Mouse (Mus musculus) heart, adult 2 months (tissue): ENCODE results near the gene Unc5b. TPM values are rescaled to one million over a fixed set of nuclear protein-coding genes. Genes with fewer than 3 reads are reported as not detected.

Experiments
- DNase-seq, 2 experiments: peaks; one replicate each; pipeline ENCODE4 v3.0.0; 2021
- H3K27ac ChIP-seq: fragments of 200-600 bp; 2 replicates; pipeline ENCODE4 v1.8.1; 2022
- H3K27me3 ChIP-seq: fragments of 200-500 bp; 2 replicates; pipeline ENCODE4 v1.6.1; 2012; ENCODE audit warnings: mild to moderate bottlenecking, low read length, inconsistent platforms, mixed read lengths; ENCODE audit not compliant: control insufficient read depth, insufficient read depth
- H3K36me3 ChIP-seq: fragments of 200-500 bp; 2 replicates; pipeline ENCODE4 v1.6.1; 2012; ENCODE audit warnings: low read length, inconsistent platforms; ENCODE audit not compliant: control insufficient read depth, insufficient read depth
- H3K4me1 ChIP-seq: fragments of 200-500 bp; 2 replicates; pipeline ENCODE4 v1.6.1; 2011; ENCODE audit warnings: low read length; ENCODE audit not compliant: control insufficient read depth, insufficient read depth
- H3K4me3 ChIP-seq: fragments of 200-600 bp; 2 replicates; pipeline ENCODE4 v1.8.1; 2022
- H3K79me2 ChIP-seq: fragments of 200-500 bp; replicated peaks from 2 replicates; pipeline ENCODE4 v1.6.1; 2012; ENCODE audit warnings: mild to moderate bottlenecking, inconsistent platforms, low read length, moderate library complexity, mixed read lengths; ENCODE audit not compliant: control insufficient read depth, insufficient read depth
- H3K9ac ChIP-seq: fragments of 200-500 bp; 2 replicates; pipeline ENCODE4 v1.6.1; 2012; ENCODE audit warnings: low read depth, mild to moderate bottlenecking, control low read depth, inconsistent platforms, low read length, mixed read lengths
- CTCF ChIP-seq: fragments of 200-600 bp; IDR thresholded peaks from 2 replicates; pipeline ENCODE4 v1.8.1; 2022; ENCODE audit warnings: antibody characterized with exemption, mild to moderate bottlenecking, moderate library complexity
- EP300 ChIP-seq: fragments of 200-500 bp; IDR thresholded peaks from 2 replicates; pipeline ENCODE4 v1.6.1; 2011; ENCODE audit warnings: low read depth, low read length, control low read depth; ENCODE audit not compliant: insufficient read depth
- POLR2A ChIP-seq: fragments of 200-500 bp; IDR thresholded peaks from 2 replicates; pipeline ENCODE4 v1.6.1; 2011; ENCODE audit warnings: mild to moderate bottlenecking, low read depth, low read length, control low read depth; ENCODE audit not compliant: insufficient read depth
- WGBS: fragments of 180-500 bp; shearing (Covaris S2); methylation state at CpG from one replicate; pipeline ENCODE4 v1.1.7; 2018; 5-methylcytosine and 5-hydroxymethylcytosine counted together
- intact Hi-C: fragments of 180-260 bp; cut with DNase I; formaldehyde crosslinking; loops from one replicate; pipeline ENCODE4 v1.15.1; 2025
- polyA plus RNA-seq: library from polyadenylated mRNA; depleted of rRNA; stranded (reverse); fragments of >200 nt; gene quantifications from 2 replicates; pipeline ENCODE4 v1.2.3, GENCODE M21; 2012
- total RNA-seq, 2 experiments: library from RNA; stranded (reverse); gene quantifications; 2 replicates each; pipeline ENCODE4 v1.2.3; 2021

Gene Unc5b
- total and polyA plus RNA-seq, 3 experiments, result 11.0 to 12.6 (median 12.2) TPM

- Histone ChIP-seq H3K4me3 (no peak overlapping the region), H3K79me2 (no peaks in the 10 kb centered on the region), H3K27me3 (no peaks in the 10 kb centered on the region), H3K27ac (no peak overlapping the region), H3K36me3 (no peaks in the 10 kb centered on the region), H3K9ac (no peak overlapping the region), H3K4me1 (no peaks in the 10 kb centered on the region)
- TF ChIP-seq CTCF, result peak; percentile 100
- TF ChIP-seq POLR2A, result no peak
- TF ChIP-seq EP300, result peak; percentile 77; the same call in 1 of the 2 replicates
- DNase-seq, result peak; percentile 76 to 87
- WGBS, result 11% methylated on average over 9 of the region's 9 CpGs
- intact Hi-C loops, result loop anchor here (1.0 to 5.0 kb wide), 3 partner anchors 56 to 289 kb away; no protein-coding TSS in a partner anchor
Observed at GRCm38 (mm10) chr10:60779628-60780027, 51.8 kb downstream of the Unc5b start.

- H3K36me3 ChIP-seq, result no peaks in the 10 kb centered on the region
- WGBS, result 60% methylated on average over 12 of the region's 12 CpGs
- peak in 1 of 2 experiments; percentile 49 for DNase-seq
Observed at GRCm38 (mm10) chr10:60778542-60778941, 52.8 kb downstream of the Unc5b start.

GRCm38 (mm10) chr10:60775473-60775872 lies 55.9 kb downstream of the Unc5b start:
- 77% methylated on average over 6 of the region's 6 CpGs for WGBS
- TF ChIP-seq CTCF (peak; percentile 72), POLR2A (no peak)
- Histone ChIP-seq H3K9ac (no peak overlapping the region), H3K36me3 (no peaks in the 10 kb centered on the region), H3K4me3 (no peak overlapping the region), H3K4me1 (no peaks in the 10 kb centered on the region), H3K79me2 (no peaks in the 10 kb centered on the region), H3K27ac (no peak overlapping the region), H3K27me3 (no peaks in the 10 kb centered on the region)
- DNase-seq, result no peak
- intact Hi-C loops, result loop anchor here (5.0 kb wide), 1 partner anchor 212 kb away; no protein-coding TSS in a partner anchor

More at GRCm38 (mm10) chr10:60778542-60778941, 52.8 kb downstream of the Unc5b start:
- Histone ChIP-seq H3K79me2 (no peaks in the 10 kb centered on the region), H3K27me3 (no peaks in the 10 kb centered on the region), H3K4me1 (no peaks in the 10 kb centered on the region), H3K9ac (no peak overlapping the region), H3K27ac (no peak overlapping the region), H3K4me3 (no peak overlapping the region)
- intact Hi-C loops, result loop anchor here (1.0 to 5.0 kb wide), 3 partner anchors 209 to 290 kb away; no protein-coding TSS in a partner anchor
- TF ChIP-seq EP300 (no peak), CTCF (peak; percentile 74)

- H3K4me3 ChIP-seq, result no peak overlapping the region
- H3K4me1 ChIP-seq, result no peaks in the 10 kb centered on the region
- H3K27me3 ChIP-seq, result no peaks in the 10 kb centered on the region
- DNase-seq, result no peak
- no peak overlapping the region for H3K9ac ChIP-seq
- TF ChIP-seq POLR2A (no peak), CTCF (no peak), EP300 (no peak)
- intact Hi-C loops, result loop anchor here (5.0 kb wide), 1 partner anchor 213 kb away; no protein-coding TSS in a partner anchor
- WGBS, result 96% methylated on average over 13 of the region's 13 CpGs
- H3K27ac ChIP-seq, result no peak overlapping the region
- H3K79me2 ChIP-seq, result no peaks in the 10 kb centered on the region
- H3K36me3 ChIP-seq, result no peaks in the 10 kb centered on the region
Observed at GRCm38 (mm10) chr10:60774616-60775015, 56.8 kb downstream of the Unc5b start.

- Histone ChIP-seq H3K4me3 (no peak overlapping the region), H3K27me3 (no peaks in the 10 kb centered on the region), H3K4me1 (no peaks in the 10 kb centered on the region), H3K79me2 (no peaks in the 10 kb centered on the region), H3K9ac (no peak overlapping the region), H3K36me3 (no peaks in the 10 kb centered on the region), H3K27ac (no peak overlapping the region)
- WGBS, result 67% methylated on average over 4 of the region's 4 CpGs
- intact Hi-C loops, result no loop called here
- TF ChIP-seq POLR2A (no peak), EP300 (no peak), CTCF (no peak)
- no peak for DNase-seq
Observed at GRCm38 (mm10) chr10:60770855-60771254, 60.5 kb downstream of the Unc5b start.

GRCm38 (mm10) chr10:60768614-60769013 lies 62.8 kb downstream of the Unc5b start:
- no peak for DNase-seq
- 85% methylated on average over 7 of the region's 7 CpGs for WGBS

More at GRCm38 (mm10) chr10:60768614-60769013, 62.8 kb downstream of the Unc5b start:
- no peak overlapping the region for H3K27ac ChIP-seq
- no peak overlapping the region for H3K4me3 ChIP-seq
- no peak overlapping the region for H3K9ac ChIP-seq
- intact Hi-C loops, result no loop called here
- H3K4me1 ChIP-seq, result no peaks in the 10 kb centered on the region
- H3K79me2 ChIP-seq, result no peaks in the 10 kb centered on the region
- TF ChIP-seq EP300 (no peak), CTCF (no peak), POLR2A (no peak)
- no peaks in the 10 kb centered on the region for H3K27me3 ChIP-seq
- no peaks in the 10 kb centered on the region for H3K36me3 ChIP-seq
